Mouse (Mus musculus): Measurements from ENCODE around the gene Rgl1.

GRCm38 (mm10) chr1:152572755-152573469 lies 193.2 kb downstream of the Rgl1 start:
- TF ChIP-seq POLR2A (IDR thresholded peaks at IDR 0.05; ENCODE audit: low read depth, low read length) (no peak), CTCF (IDR thresholded peaks at IDR 0.05; ENCODE audit: extremely low read depth, insufficient read depth, insufficient read length, insufficient replicate concordance) (no peak)
